Mouse (Mus musculus) kidney, embryonic 15.5 days (tissue): ENCODE measurements around the gene Dlx5. TPM values are rescaled to one million over a fixed set of nuclear protein-coding genes. Genes with fewer than 3 reads are reported as not detected.
A peak's percentile ranks its signal among the peaks of the same experiment; 100 is the strongest.

Experiments used
- ATAC-seq: fragments of 200-750 bp; cut with Nextera tagmentation; replicated peaks from 2 replicates; pipeline ENCODE4 v1.8.0; 2017; ENCODE audit warnings: moderate TSS enrichment; ENCODE audit not compliant: low FRiP score
- H3K27ac ChIP-seq: fragments of 300-500 bp; sonication (generic); 2 replicates; pipeline ENCODE4 v1.5.1; 2015; ENCODE audit warnings: mild to moderate bottlenecking, inconsistent platforms
- H3K27me3 ChIP-seq: fragments of 300-500 bp; sonication (generic); 2 replicates; pipeline ENCODE4 v1.6.1; 2015; ENCODE audit warnings: inconsistent platforms
- H3K36me3 ChIP-seq: fragments of 300-500 bp; sonication (generic); 2 replicates; pipeline ENCODE4 v1.6.1; 2015; ENCODE audit warnings: inconsistent platforms
- H3K4me1 ChIP-seq: fragments of 300-500 bp; sonication (generic); 2 replicates; pipeline ENCODE4 v1.6.1; 2015; ENCODE audit warnings: inconsistent platforms
- H3K4me2 ChIP-seq: fragments of 300-500 bp; sonication (generic); 2 replicates; pipeline ENCODE4 v1.6.1; 2015; ENCODE audit warnings: moderate library complexity, mild to moderate bottlenecking, inconsistent platforms
- H3K4me3 ChIP-seq: fragments of 300-500 bp; sonication (generic); replicated peaks from 2 replicates; pipeline ENCODE4 v1.5.1; 2015; ENCODE audit warnings: mild to moderate bottlenecking, inconsistent platforms
- H3K9ac ChIP-seq: fragments of 300-500 bp; sonication (generic); 2 replicates; pipeline ENCODE4 v1.6.1; 2015; ENCODE audit warnings: mild to moderate bottlenecking, inconsistent platforms
- H3K9me3 ChIP-seq: fragments of 300-500 bp; sonication (generic); replicated peaks from 2 replicates; pipeline ENCODE4 v1.6.1; 2016; ENCODE audit warnings: inconsistent platforms
- WGBS: fragments of 180-500 bp; shearing (Covaris S2); methylation state at CpG from one replicate; pipeline ENCODE4 v1.1.7; 2015; ENCODE audit warnings: mixed read lengths; 5-methylcytosine and 5-hydroxymethylcytosine counted together
- polyA plus RNA-seq: library from polyadenylated mRNA; unstranded; fragments of >200 nt; fragmentation: Nextera tagmentation; extraction: Ambion mirVana; gene quantifications from 2 replicates; pipeline ENCODE4 v1.2.1, GENCODE M21; 2015

Gene Dlx5
- polyA plus RNA-seq, 1 experiment from 2014 or later = 0.35 TPM

GRCm38 (mm10) chr6:6855746-6856185, 26.1 kb downstream of the Dlx5 start:
- Histone ChIP-seq H3K4me1 (peaks cover 16% of the 10 kb centered on the region), H3K9ac (no peak overlapping the region), H3K36me3 (no peaks in the 10 kb centered on the region), H3K4me3 (no peak overlapping the region), H3K4me2 (no peak overlapping the region), H3K9me3 (no peaks in the 10 kb centered on the region), H3K27me3 (peaks cover 98% of the 10 kb centered on the region), H3K27ac (no peak overlapping the region)
- WGBS = 0% methylated on average over 10 of the region's 10 CpGs
- ATAC-seq = peak; percentile 41; the same call in 1 of the 2 replicates

- under 1% methylated on average over 25 of the region's 25 CpGs for WGBS
- no peak overlapping the region for H3K27ac ChIP-seq
- no peak for ATAC-seq
Measured at GRCm38 (mm10) chr6:6854902-6855745, 26.8 kb downstream of the Dlx5 start.

GRCm38 (mm10) chr6:6854176-6854575, 27.7 kb downstream of the Dlx5 start:
- H3K4me3 ChIP-seq = no peak overlapping the region
- H3K36me3 ChIP-seq = no peaks in the 10 kb centered on the region
- no peak overlapping the region for H3K27ac ChIP-seq
- no peak for ATAC-seq
- H3K9me3 ChIP-seq = no peaks in the 10 kb centered on the region; the same call in 1 of the 2 replicates
- H3K27me3 ChIP-seq = peaks cover 97% of the 10 kb centered on the region
- 2% methylated on average over 9 of the region's 9 CpGs for WGBS
- no peak overlapping the region for H3K4me2 ChIP-seq
- H3K9ac ChIP-seq = no peak overlapping the region
- peaks cover 3% of the 10 kb centered on the region; the same call in 1 of the 2 replicates for H3K4me1 ChIP-seq

More at GRCm38 (mm10) chr6:6854902-6855745, 26.8 kb downstream of the Dlx5 start:
- Histone ChIP-seq H3K9me3 (no peaks in the 10 kb centered on the region; the same call in 1 of the 2 replicates), H3K36me3 (no peaks in the 10 kb centered on the region), H3K4me2 (no peak overlapping the region), H3K4me3 (no peak overlapping the region), H3K9ac (no peak overlapping the region), H3K4me1 (peaks cover 9% of the 10 kb centered on the region), H3K27me3 (peaks cover 98% of the 10 kb centered on the region)

- Histone ChIP-seq H3K9me3 (no peaks in the 10 kb centered on the region; the same call in 1 of the 2 replicates), H3K27me3 (peaks cover 96% of the 10 kb centered on the region), H3K27ac (no peak overlapping the region), H3K4me3 (no peak overlapping the region), H3K4me1 (peaks cover 3% of the 10 kb centered on the region; the same call in 1 of the 2 replicates), H3K9ac (no peak overlapping the region), H3K36me3 (no peaks in the 10 kb centered on the region), H3K4me2 (no peak overlapping the region)
- no peak for ATAC-seq
- WGBS = 28% methylated on average over 3 of the region's 3 CpGs
Measured at GRCm38 (mm10) chr6:6852944-6853343, 28.9 kb downstream of the Dlx5 start.

- 1% methylated on average over 10 of the region's 10 CpGs for WGBS
Measured at GRCm38 (mm10) chr6:6851166-6851565, 30.7 kb downstream of the Dlx5 start.

GRCm38 (mm10) chr6:6850324-6851060, 31.4 kb downstream of the Dlx5 start:
- no peak overlapping the region for H3K27ac ChIP-seq
- 2% methylated on average over 26 of the region's 26 CpGs for WGBS
- H3K27me3 ChIP-seq = peaks cover 94% of the 10 kb centered on the region
- no peak overlapping the region for H3K9ac ChIP-seq
- H3K36me3 ChIP-seq = no peaks in the 10 kb centered on the region
- no peak overlapping the region for H3K4me3 ChIP-seq
- no peaks in the 10 kb centered on the region for H3K4me1 ChIP-seq
- no peak for ATAC-seq
- H3K4me2 ChIP-seq = no peak overlapping the region
- H3K9me3 ChIP-seq = no peaks in the 10 kb centered on the region; the same call in 1 of the 2 replicates

More at GRCm38 (mm10) chr6:6851166-6851565, 30.7 kb downstream of the Dlx5 start:
- Histone ChIP-seq H3K27ac (no peak overlapping the region), H3K36me3 (no peaks in the 10 kb centered on the region), H3K4me2 (no peak overlapping the region), H3K9ac (no peak overlapping the region), H3K9me3 (no peaks in the 10 kb centered on the region; the same call in 1 of the 2 replicates), H3K4me1 (no peaks in the 10 kb centered on the region), H3K4me3 (no peak overlapping the region), H3K27me3 (peaks cover 94% of the 10 kb centered on the region)
- no peak for ATAC-seq

GRCm38 (mm10) chr6:6849744-6850143, 32.1 kb downstream of the Dlx5 start:
- ATAC-seq = no peak
- H3K9ac ChIP-seq = no peak overlapping the region
- H3K36me3 ChIP-seq = no peaks in the 10 kb centered on the region
- peaks cover 94% of the 10 kb centered on the region for H3K27me3 ChIP-seq
- 1% methylated on average over 12 of the region's 12 CpGs for WGBS
- H3K4me3 ChIP-seq = no peak overlapping the region
- H3K9me3 ChIP-seq = no peaks in the 10 kb centered on the region; the same call in 1 of the 2 replicates
- no peak overlapping the region for H3K27ac ChIP-seq
- no peak overlapping the region for H3K4me2 ChIP-seq
- H3K4me1 ChIP-seq = no peaks in the 10 kb centered on the region

- WGBS = 12% methylated on average over 4 of the region's 4 CpGs
- Histone ChIP-seq H3K4me3 (no peak overlapping the region), H3K4me2 (no peak overlapping the region), H3K9me3 (no peaks in the 10 kb centered on the region; the same call in 1 of the 2 replicates), H3K9ac (no peak overlapping the region), H3K27ac (no peak overlapping the region), H3K4me1 (no peaks in the 10 kb centered on the region), H3K27me3 (peaks cover 95% of the 10 kb centered on the region), H3K36me3 (no peaks in the 10 kb centered on the region)
- no peak for ATAC-seq
Measured at GRCm38 (mm10) chr6:6848541-6848940, 33.3 kb downstream of the Dlx5 start.

- Histone ChIP-seq H3K4me2 (no peak overlapping the region), H3K9me3 (no peaks in the 10 kb centered on the region), H3K27me3 (peaks cover 5% of the 10 kb centered on the region; the same call in 1 of the 2 replicates), H3K9ac (no peak overlapping the region), H3K27ac (no peak overlapping the region), H3K4me1 (no peaks in the 10 kb centered on the region), H3K36me3 (no peaks in the 10 kb centered on the region), H3K4me3 (no peak overlapping the region)
- no peak for ATAC-seq
- WGBS = 83% methylated on average over 3 of the region's 3 CpGs
Measured at GRCm38 (mm10) chr6:6833301-6833700, 48.6 kb downstream of the Dlx5 start.

GRCm38 (mm10) chr6:6830446-6830845, 51.4 kb downstream of the Dlx5 start:
- Histone ChIP-seq H3K9me3 (no peaks in the 10 kb centered on the region), H3K27ac (no peak overlapping the region), H3K4me1 (no peaks in the 10 kb centered on the region), H3K4me3 (no peak overlapping the region), H3K27me3 (no peaks in the 10 kb centered on the region), H3K36me3 (no peaks in the 10 kb centered on the region), H3K4me2 (no peak overlapping the region), H3K9ac (no peak overlapping the region)
- ATAC-seq = no peak
- WGBS = 58% methylated on average over 7 of the region's 7 CpGs
